Mouse (Mus musculus): ENCODE results near the gene C1qtnf5. TPM values are rescaled to one million over a fixed set of nuclear protein-coding genes. Genes with fewer than 3 reads are reported as not detected.

Gene C1qtnf5
- polyA plus RNA-seq, 1 experiment, result 25.4 TPM

DNA sequence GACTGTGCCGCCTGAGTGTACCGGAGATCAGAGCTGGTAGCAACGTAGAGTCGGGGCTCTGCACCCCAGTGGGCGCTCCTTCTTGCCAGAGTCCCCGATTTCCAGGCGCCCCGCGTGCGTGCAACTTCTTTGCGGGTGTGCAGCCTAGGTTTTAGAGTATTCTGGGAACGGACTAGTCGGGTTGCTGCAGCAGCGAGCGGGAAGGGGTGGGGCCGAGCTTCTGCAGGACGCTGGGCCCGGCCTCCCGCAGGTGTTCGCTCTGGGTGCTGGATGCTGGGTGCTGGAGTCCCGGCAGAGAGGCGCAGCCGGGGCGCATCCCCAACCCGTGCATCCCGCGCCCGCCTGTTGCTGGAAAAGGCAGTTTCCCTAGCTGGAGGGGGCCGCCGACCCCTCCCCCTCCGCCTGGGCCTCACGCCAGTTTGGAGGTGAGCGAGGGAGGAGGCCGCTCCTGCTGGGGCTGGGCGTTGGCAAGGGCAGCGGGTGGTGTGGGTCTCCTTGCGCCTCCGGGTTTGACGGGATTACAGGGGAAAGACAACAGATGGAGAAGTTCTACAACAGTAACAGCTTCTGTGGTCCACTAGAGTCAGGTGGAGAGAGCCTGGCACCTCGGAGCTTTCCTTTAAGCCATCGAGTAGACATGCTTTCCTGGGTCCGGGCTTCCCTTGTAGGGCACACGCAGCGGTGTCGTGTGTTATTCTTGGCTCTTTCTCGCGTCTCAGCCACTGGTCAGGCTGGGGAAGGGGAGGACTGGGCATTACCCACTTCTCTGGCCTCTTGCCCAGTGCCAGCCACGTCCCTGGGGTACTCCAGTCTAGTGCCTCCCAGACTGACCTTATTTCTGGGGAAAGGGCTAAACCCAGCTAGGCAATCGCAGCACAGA is 28.0 kb downstream of the C1qtnf5 start:
- 0 out of 2 replicates have a peak, but pooled peaks have one; percentile 5 for TF ChIP-seq POLR2A (IDR thresholded peaks at IDR 0.05; ENCODE audit: low read depth, low read length)
- no peak for TF ChIP-seq CTCF (IDR thresholded peaks at IDR 0.05; ENCODE audit: borderline replicate concordance, insufficient read depth, low read length)
- Histone ChIP-seq H3K4me1 (ENCODE audit: control insufficient read depth, insufficient read depth, low read length) (0 out of 2 replicates have a peak, but pooled peaks cover 3% of the 10 kb centered on the region), H3K27ac (ENCODE audit: insufficient read depth, low read length) (peak overlapping the region; percentile 60; the same call in 1 of the 2 replicates), H3K4me3 (ENCODE audit: insufficient read depth, low read length) (peak overlapping the region; percentile 85)

DNA sequence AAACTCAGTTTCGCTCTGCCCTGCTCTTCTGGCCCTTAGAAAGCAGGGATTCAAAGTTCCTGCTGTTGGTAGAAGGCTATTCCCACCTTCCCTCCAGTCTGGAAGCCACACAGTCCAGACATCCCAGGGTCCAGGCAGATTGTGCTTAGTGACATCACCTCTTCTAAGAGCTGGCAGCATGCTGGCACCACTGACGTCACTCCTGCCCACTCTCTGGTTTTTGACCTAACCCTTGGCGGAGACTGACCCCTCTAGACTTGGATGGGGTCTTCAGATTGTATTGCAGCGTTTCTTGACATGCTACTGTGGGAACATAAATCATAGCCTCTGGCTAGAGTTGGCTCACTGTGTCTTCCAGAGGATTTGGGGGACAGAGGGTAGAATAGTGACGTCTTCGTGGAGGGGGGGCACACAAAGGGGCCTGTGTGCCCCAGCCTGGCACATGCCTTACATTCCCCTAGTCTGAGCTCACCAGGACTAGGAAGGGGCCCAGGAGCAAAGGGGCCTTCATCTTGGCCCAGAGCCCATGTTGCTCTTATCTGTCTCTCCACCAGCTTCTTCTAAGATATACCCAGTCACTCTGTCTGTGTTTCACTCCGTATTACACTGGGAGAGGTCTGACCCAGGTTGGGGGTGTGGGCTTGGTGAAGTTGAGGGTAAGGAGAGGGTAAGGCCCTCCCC is 28.8 kb downstream of the C1qtnf5 start:
- H3K4me1 ChIP-seq (ENCODE audit: control insufficient read depth, insufficient read depth, low read length), result no peaks in the 10 kb centered on the region
- H3K27ac ChIP-seq (ENCODE audit: insufficient read depth, low read length), result 0 out of 2 replicates have a peak overlapping the region, but pooled peaks have one; percentile 6
- TF ChIP-seq POLR2A (IDR thresholded peaks at IDR 0.05; ENCODE audit: low read depth, low read length) (no peak), CTCF (IDR thresholded peaks at IDR 0.05; ENCODE audit: borderline replicate concordance, insufficient read depth, low read length) (no peak)

DNA sequence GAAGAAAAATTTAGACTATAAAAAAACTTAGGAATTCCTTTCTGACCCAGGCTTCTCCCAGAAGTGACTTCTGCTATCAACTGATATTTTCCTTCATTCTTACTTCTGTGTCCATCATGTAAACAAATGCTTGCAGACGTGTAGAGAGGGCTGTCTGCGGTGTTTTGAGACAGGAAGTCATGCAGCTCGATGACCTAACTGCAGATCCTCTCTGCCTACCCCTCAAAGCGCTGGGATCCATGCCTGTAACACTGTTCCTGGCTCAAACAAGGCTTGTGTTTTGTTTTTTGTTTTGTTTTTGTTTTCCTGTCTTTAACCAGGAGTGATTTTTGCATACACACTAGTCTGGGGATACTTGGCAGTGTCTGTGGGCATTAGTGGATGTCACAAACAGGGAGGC is 30.8 kb downstream of the C1qtnf5 start:
- Histone ChIP-seq H3K4me1 (ENCODE audit: control insufficient read depth, insufficient read depth, low read length) (no peaks in the 10 kb centered on the region), H3K4me3 (ENCODE audit: insufficient read depth, low read length) (no peak overlapping the region), H3K27ac (ENCODE audit: insufficient read depth, low read length) (no peak overlapping the region)
- TF ChIP-seq CTCF (IDR thresholded peaks at IDR 0.05; ENCODE audit: borderline replicate concordance, insufficient read depth, low read length) (no peak), POLR2A (IDR thresholded peaks at IDR 0.05; ENCODE audit: low read depth, low read length) (no peak)

More for the DNA sequence above, 28.8 kb downstream of the C1qtnf5 start:
- H3K4me3 ChIP-seq (ENCODE audit: insufficient read depth, low read length), result peak overlapping the region; percentile 85

DNA sequence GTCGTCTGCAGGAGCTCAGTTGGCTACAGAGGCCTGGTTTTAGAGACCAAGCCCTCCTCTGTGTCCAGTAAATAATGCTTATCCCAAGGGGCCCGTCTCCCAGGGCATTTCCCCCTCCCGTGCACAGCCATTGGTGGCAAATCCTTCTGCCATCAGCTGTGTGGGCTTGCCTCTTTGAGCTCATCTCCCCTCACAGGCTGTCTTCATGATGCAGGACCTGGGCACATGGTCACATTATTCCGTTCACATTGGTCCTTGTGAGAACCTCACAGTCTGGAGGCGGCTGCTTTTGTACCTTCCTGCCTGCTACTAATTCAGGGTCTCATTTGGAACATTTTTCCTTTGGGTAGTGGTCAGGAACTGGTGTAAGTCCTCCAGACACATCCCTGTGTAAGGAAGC is 34.9 kb downstream of the C1qtnf5 start:
- no peaks in the 10 kb centered on the region for H3K4me1 ChIP-seq (ENCODE audit: control insufficient read depth, insufficient read depth, low read length)
- no peak for TF ChIP-seq CTCF (IDR thresholded peaks at IDR 0.05; ENCODE audit: borderline replicate concordance, insufficient read depth, low read length)
- no peak for TF ChIP-seq POLR2A (IDR thresholded peaks at IDR 0.05; ENCODE audit: low read depth, low read length)
- no peak overlapping the region for H3K4me3 ChIP-seq (ENCODE audit: insufficient read depth, low read length)
- H3K27ac ChIP-seq (ENCODE audit: insufficient read depth, low read length), result no peak overlapping the region

DNA sequence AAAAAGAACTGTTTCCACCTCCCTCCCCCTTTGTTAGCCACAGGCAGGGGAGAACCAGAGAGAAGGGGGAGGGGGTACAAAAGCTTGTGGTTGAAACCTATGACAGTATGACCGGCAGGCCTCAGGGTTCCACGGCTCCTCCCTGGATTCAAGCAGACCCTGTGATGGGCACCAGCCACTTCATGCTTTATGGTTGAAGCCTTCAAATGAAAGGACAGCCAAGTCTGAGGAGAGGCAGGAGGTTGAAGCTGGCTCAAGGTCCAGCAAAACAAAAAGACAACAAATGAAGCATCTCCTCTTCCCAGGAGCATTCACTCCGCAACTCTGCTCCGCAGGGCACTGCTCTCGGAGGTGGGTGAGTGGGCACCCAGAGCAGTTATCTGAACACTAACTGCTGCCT is 36.4 kb downstream of the C1qtnf5 start:
- Histone ChIP-seq H3K4me3 (ENCODE audit: insufficient read depth, low read length) (no peak overlapping the region), H3K4me1 (ENCODE audit: control insufficient read depth, insufficient read depth, low read length) (peaks cover 2% of the 10 kb centered on the region; the same call in 1 of the 2 replicates), H3K27ac (ENCODE audit: insufficient read depth, low read length) (peak overlapping the region; percentile 31; the same call in 1 of the 2 replicates)
- TF ChIP-seq CTCF (IDR thresholded peaks at IDR 0.05; ENCODE audit: borderline replicate concordance, insufficient read depth, low read length) (no peak), POLR2A (IDR thresholded peaks at IDR 0.05; ENCODE audit: low read depth, low read length) (no peak)

DNA sequence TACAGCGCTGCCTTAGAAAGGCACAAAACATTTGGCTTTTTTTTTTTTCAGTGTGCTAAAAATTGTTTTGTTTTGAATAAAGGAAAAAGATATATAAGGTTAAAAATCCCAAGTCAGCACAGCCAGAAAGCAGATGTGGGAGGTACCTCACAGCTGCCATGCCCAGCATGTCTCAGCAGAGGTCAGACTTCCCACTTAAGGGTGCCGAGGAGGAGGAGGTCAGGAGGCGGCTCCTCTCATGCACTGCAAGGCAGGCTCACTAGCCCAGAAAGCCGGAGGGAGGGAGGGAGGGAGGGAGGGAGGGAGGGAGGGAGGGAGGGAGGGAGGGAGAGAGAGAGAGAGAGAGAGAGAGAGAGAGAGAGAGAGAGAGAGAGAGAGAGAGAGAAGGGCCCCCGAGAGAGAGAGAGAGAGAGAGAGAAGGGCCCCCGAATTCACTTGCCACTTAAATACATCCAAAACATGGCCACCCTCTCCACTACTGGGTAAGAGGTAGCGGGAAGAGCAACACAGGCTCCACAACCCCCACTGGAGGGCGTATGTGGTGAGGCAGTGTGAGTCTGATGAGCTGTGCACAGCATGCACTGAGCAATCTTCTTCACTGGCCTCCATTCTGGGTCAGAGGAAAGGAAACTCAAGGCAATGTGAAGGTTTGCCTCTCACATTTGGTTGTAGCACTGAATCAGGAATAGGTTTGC is 37.1 kb downstream of the C1qtnf5 start:
- H3K4me1 ChIP-seq (ENCODE audit: control insufficient read depth, insufficient read depth, low read length), result peaks cover 2% of the 10 kb centered on the region; the same call in 1 of the 2 replicates
- no peak overlapping the region for H3K27ac ChIP-seq (ENCODE audit: insufficient read depth, low read length)
- TF ChIP-seq CTCF (IDR thresholded peaks at IDR 0.05; ENCODE audit: borderline replicate concordance, insufficient read depth, low read length) (peak; percentile 33; the same call in 1 of the 2 replicates), POLR2A (IDR thresholded peaks at IDR 0.05; ENCODE audit: low read depth, low read length) (no peak)
- H3K4me3 ChIP-seq (ENCODE audit: insufficient read depth, low read length), result no peak overlapping the region

DNA sequence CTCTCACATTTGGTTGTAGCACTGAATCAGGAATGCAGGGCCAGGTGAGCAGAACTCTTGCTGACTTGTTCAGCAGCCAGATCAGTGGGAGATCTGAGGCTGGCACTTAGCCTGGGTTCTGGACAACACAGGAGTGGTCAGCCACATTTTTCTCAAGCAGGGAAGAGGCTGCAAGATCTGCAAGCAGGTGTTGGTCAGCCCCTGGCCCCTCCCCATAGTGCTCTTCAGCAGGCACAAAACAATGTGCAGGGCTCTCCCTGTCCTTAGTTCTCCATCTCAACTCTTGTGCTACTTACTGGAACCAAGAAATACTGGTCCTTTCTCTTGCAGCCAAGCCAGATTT is 37.6 kb downstream of the C1qtnf5 start:
- TF ChIP-seq POLR2A (IDR thresholded peaks at IDR 0.05; ENCODE audit: low read depth, low read length) (no peak), CTCF (IDR thresholded peaks at IDR 0.05; ENCODE audit: borderline replicate concordance, insufficient read depth, low read length) (no peak)

DNA sequence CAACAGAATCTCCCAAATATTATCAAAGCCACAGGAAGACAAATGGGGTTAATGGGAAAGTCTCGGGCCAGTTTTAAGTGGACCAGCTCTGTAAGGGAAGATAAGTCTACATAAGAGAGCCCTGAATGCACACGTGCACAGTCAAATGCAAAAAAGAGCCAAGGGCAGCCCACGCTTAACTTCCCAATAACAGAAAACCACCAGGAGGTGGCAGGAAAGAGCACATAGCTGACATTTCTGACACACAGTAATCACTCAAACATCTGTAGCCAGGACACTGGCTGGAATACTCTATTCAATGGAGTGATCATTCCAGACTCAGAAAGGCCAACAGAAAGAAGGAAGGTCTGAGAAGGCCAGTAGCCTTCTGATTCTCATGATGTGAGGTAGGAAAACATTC is 40.2 kb downstream of the C1qtnf5 start:
- Histone ChIP-seq H3K4me1 (ENCODE audit: control insufficient read depth, insufficient read depth, low read length) (peaks cover 2% of the 10 kb centered on the region; the same call in 1 of the 2 replicates), H3K27ac (ENCODE audit: insufficient read depth, low read length) (0 out of 2 replicates have a peak overlapping the region, but pooled peaks have one; percentile 40)
- TF ChIP-seq POLR2A (IDR thresholded peaks at IDR 0.05; ENCODE audit: low read depth, low read length) (no peak), CTCF (IDR thresholded peaks at IDR 0.05; ENCODE audit: borderline replicate concordance, insufficient read depth, low read length) (no peak)

More for the DNA sequence above, 37.6 kb downstream of the C1qtnf5 start:
- Histone ChIP-seq H3K4me1 (ENCODE audit: control insufficient read depth, insufficient read depth, low read length) (peaks cover 2% of the 10 kb centered on the region; the same call in 1 of the 2 replicates), H3K4me3 (ENCODE audit: insufficient read depth, low read length) (no peak overlapping the region), H3K27ac (ENCODE audit: insufficient read depth, low read length) (no peak overlapping the region)

More for the DNA sequence above, 40.2 kb downstream of the C1qtnf5 start:
- H3K4me3 ChIP-seq (ENCODE audit: insufficient read depth, low read length), result no peak overlapping the region

Other genes with a start within 250 kb of the C1qtnf5 start
- gene Thy1, start 63.9 kb upstream of the C1qtnf5 start, polyA plus RNA-seq (2011; ENCODE audit: insufficient read length, low read depth, missing spikeins), result 930 and 1,281 TPM in 2 replicates
- 6.5 and 6.6 TPM in 2 replicates for gene Usp2, start 40.2 kb upstream of the C1qtnf5 start, polyA plus RNA-seq (2011; ENCODE audit: insufficient read length, low read depth, missing spikeins)
- gene Mfrp, start 5.5 kb upstream of the C1qtnf5 start, polyA plus RNA-seq (2011; ENCODE audit: insufficient read length, low read depth, missing spikeins), result 0.12 TPM in 1 of 2 replicates, not detected in the other
- gene Gm49380, start 6.3 kb downstream of the C1qtnf5 start, polyA plus RNA-seq (2011; ENCODE audit: insufficient read length, low read depth, missing spikeins), result 0.21 and 0.25 TPM in 2 replicates
- gene Rnf26, start 6.3 kb downstream of the C1qtnf5 start, polyA plus RNA-seq (2011; ENCODE audit: insufficient read length, low read depth, missing spikeins), result 40.2 and 46.0 TPM in 2 replicates
- gene Mcam, start 27.2 kb downstream of the C1qtnf5 start, polyA plus RNA-seq (2011; ENCODE audit: insufficient read length, low read depth, missing spikeins), result 66.4 and 124 TPM in 2 replicates
- gene Cbl, start 126.8 kb downstream of the C1qtnf5 start, polyA plus RNA-seq (2011; ENCODE audit: insufficient read length, low read depth, missing spikeins), result 44.1 and 47.7 TPM in 2 replicates
- not detected in 2 replicates for gene Ccdc153, start 133.4 kb downstream of the C1qtnf5 start, polyA plus RNA-seq (2011; ENCODE audit: insufficient read length, low read depth, missing spikeins)
- not detected in 2 replicates for gene Pdzd3, start 144.2 kb downstream of the C1qtnf5 start, polyA plus RNA-seq (2011; ENCODE audit: insufficient read length, low read depth, missing spikeins)
- gene Nlrx1, start 161.4 kb downstream of the C1qtnf5 start, polyA plus RNA-seq (2011; ENCODE audit: insufficient read length, low read depth, missing spikeins), result 5.9 and 6.6 TPM in 2 replicates
- gene Abcg4, start 181.4 kb downstream of the C1qtnf5 start, polyA plus RNA-seq (2011; ENCODE audit: insufficient read length, low read depth, missing spikeins), result 1.0 and 1.6 TPM in 2 replicates
- 13.4 and 16.4 TPM in 2 replicates for gene Hinfp, start 198.4 kb downstream of the C1qtnf5 start, polyA plus RNA-seq (2011; ENCODE audit: insufficient read length, low read depth, missing spikeins)
- gene C2cd2l, start 213.0 kb downstream of the C1qtnf5 start, polyA plus RNA-seq (2011; ENCODE audit: insufficient read length, low read depth, missing spikeins), result 9.4 and 10.5 TPM in 2 replicates
- 39.7 and 54.7 TPM in 2 replicates for gene Dpagt1, start 218.8 kb downstream of the C1qtnf5 start, polyA plus RNA-seq (2011; ENCODE audit: insufficient read length, low read depth, missing spikeins)
- gene H2afx, start 227.4 kb downstream of the C1qtnf5 start, polyA plus RNA-seq (2011; ENCODE audit: insufficient read length, low read depth, missing spikeins), result 50.9 and 74.7 TPM in 2 replicates
- 46.8 and 51.9 TPM in 2 replicates for gene Hmbs, start 237.0 kb downstream of the C1qtnf5 start, polyA plus RNA-seq (2011; ENCODE audit: insufficient read length, low read depth, missing spikeins)